Mouse (Mus musculus) v-Abl transformed pro-B cells (cell line): Measurements from ENCODE around the gene Kirrel3.

Experiments
- in situ Hi-C, 2 experiments: fragments of 400-800 bp; cut with MboI; formaldehyde crosslinking; loops; one replicate each; pipeline ENCODE4 v1.15.1; 2025; ENCODE audit not compliant: unreplicated experiment in 2 of 2

The Kirrel3 gene

GRCm38 (mm10) chr9:34920116-34920515 lies 434.4 kb downstream of the Kirrel3 start:
- in situ Hi-C loops, result no loop called here

GRCm38 (mm10) chr9:34921941-34922340 lies 436.2 kb downstream of the Kirrel3 start:
- in situ Hi-C loops, result no loop called here

GRCm38 (mm10) chr9:34922716-34923115 lies 437.0 kb downstream of the Kirrel3 start:
- in situ Hi-C loops, result no loop called here

- in situ Hi-C loops, result no loop called here
Measured at GRCm38 (mm10) chr9:34923134-34923931, 437.6 kb downstream of the Kirrel3 start.

GRCm38 (mm10) chr9:34925616-34926015 lies 439.9 kb downstream of the Kirrel3 start:
- in situ Hi-C loops, result no loop called here

DNA sequence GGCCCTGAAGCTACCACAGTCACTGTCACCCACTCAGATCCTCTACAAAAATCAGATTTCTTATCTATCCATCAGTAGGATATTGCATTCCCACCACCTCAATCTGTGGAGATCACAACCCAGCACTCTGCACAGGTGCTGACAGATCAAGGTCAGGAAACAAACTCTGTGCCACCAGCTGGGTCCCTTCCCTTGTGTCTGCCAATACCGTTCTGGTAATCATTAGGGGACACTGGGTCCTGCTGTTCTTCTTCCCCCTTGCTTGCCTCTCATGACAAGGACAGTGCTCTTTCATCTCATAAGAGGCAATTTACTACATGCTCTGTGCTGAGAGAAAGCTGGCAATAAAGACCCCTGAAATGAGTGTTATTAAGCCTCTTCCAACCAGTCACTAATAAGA lies 444.7 kb downstream of the Kirrel3 start:
- in situ Hi-C loops, result no loop called here

DNA sequence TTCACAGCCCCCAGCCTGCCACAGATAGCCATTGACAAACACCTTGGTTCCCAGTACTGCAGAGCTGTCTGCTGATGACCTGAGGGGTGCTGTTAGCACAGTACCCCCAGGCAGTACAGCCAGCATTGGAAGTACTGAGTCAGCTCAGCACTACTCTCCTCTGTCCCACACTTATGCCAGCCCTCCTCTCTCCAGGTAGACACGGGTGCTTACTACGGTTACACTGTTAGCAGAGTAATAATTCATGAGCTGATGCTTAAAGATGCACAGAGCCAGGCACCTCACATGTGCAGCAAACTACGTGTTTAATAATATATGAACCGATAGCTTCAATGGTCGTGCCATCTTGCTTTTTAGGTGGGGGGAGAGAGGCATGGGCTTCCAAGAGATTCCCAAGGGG lies 452.4 kb downstream of the Kirrel3 start:
- in situ Hi-C loops, result no loop called here

- in situ Hi-C loops, result no loop called here
Measured at GRCm38 (mm10) chr9:34939621-34940020, 453.9 kb downstream of the Kirrel3 start.

DNA sequence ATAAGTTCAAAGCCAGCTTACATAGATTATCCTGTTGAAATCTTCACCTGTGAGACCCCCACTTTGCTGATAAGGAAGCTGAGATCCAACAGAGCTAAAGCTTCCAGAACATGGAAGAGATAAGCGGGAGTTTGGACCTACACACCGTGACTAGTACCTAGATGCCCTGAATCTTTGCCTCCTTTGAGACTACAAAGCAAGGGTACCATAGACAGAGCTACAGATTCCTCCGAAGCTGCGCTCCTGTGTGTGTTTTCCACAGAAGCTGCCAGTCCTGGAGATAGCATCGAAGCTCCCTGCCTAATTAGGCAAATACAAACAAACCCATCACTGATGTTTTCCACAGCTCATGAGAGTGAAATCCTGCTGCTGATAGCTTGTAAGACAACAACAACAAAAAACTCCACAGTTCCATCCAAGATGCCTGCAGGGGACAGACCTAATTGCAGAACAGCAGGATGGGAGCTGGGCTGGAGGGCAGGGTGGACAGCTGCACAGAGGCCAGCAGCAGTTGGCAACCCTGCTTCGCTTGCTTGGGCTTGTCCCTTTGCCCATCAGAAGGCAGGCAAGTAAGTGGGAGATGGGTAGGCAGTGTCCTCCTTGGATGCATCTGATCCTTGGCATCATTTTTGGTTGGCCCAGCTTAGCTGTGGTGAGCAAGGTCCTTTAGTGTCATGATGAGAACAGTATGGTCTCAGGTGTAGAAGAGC lies 456.6 kb downstream of the Kirrel3 start:
- in situ Hi-C loops, result no loop called here

DNA sequence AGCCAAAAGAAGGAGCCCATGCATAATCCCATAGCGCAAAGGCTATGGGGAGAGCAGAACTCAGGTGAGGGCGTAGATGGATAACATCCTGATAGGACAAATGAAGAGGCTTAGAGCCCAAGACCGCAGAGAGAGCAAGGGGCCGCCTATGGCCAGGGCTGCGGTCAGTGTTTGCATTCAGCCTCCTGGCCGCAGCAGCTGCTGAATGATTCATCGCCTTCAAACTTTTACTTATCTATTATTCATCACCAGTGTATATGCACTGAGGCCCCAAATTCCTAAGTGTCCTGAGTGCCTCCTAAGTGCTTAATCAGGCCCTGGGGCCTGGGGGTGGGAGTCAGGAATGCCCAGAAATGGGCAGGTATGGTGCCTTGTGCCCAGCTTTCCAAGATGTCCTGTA lies 457.3 kb downstream of the Kirrel3 start:
- in situ Hi-C loops, result no loop called here

GRCm38 (mm10) chr9:34945301-34945700 lies 459.6 kb downstream of the Kirrel3 start:
- in situ Hi-C loops, result no loop called here

DNA sequence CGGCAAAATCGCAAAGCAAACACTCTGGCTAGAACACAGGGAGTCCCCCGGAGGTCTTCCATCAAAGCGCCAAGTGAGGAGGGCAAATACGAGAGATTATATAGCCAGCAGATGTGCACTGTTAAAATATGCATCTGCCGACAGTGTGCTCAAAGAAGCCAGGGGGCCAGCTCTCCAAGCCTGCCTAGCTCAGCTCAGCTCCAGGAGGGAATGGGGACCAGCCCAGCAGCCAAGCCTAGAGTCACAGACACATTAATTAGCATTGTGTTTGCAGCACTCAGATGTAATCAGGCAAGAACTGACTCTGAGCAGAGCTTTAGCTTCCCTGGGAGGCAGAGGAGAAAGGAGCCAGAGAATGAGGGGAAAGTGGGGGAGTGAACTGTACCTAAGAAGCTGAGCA lies 461.6 kb downstream of the Kirrel3 start:
- in situ Hi-C loops, result no loop called here

DNA sequence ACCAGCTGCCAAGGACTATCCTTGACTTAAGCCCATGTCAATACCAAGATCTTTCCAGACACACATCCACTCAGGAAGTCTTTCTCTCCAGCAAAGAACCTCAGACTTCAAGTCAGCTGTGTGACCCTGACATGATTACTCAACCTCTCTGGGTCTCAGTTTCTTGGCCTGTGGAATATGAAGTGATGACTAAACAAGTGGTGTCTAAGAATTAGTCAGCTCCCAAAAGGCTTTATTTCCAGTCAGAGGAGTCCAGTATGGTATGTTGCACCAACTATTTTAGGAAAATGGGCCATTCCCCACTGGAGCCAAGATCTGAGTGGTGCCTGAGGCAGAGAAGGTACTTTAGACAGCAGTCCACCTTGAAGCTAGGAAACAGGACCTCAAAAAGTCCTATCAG lies 462.0 kb downstream of the Kirrel3 start:
- in situ Hi-C loops, result no loop called here

- in situ Hi-C loops, result no loop called here
Measured at GRCm38 (mm10) chr9:34953420-34953819, 467.7 kb downstream of the Kirrel3 start.

GRCm38 (mm10) chr9:34954212-34954611 lies 468.5 kb downstream of the Kirrel3 start:
- in situ Hi-C loops, result no loop called here

DNA sequence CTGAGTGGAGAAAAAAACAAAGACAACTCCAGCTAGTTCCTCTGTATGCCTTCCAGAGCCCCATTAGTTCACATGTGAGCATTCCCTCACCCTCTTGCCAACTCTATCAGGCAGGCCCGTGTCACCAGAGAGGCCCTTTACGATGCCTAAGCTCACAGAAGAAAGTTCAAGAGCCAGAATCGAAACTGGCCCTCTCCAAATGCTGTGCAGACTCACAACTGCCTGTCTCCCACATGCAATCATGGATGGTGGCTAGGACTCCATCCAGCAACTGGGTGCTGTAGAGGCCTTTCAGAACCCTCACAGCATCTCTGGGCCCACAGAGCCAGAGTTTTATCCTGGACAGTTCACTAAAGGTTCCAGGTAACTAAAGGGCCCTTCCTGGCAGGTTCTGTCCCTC lies 470.8 kb downstream of the Kirrel3 start:
- in situ Hi-C loops, result no loop called here

GRCm38 (mm10) chr9:34957691-34958090 lies 472.0 kb downstream of the Kirrel3 start:
- in situ Hi-C loops, result no loop called here

GRCm38 (mm10) chr9:34958183-34958830 lies 472.6 kb downstream of the Kirrel3 start:
- in situ Hi-C loops, result no loop called here

DNA sequence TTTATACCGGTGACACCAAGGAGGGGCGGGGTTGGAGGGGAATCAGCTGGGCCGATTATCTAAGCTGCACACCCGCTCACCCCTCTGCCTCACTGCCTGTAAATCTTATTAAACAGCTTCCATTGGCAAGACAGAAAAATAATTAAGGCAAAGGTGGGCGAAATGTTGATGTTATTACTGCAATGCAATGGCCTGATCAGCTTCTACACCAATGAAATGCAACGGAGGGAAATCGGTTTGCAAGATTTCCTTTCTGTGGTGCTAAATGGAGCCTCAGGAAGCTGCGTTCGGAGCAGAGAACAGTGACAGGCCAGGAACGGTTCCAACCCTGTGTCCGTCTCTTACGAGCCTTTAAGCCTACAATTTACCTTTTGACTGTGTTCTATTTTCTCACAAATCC lies 475.0 kb downstream of the Kirrel3 start:
- in situ Hi-C loops, result no loop called here

- in situ Hi-C loops, result no loop called here
Measured at GRCm38 (mm10) chr9:34961171-34961570, 475.5 kb downstream of the Kirrel3 start.

DNA sequence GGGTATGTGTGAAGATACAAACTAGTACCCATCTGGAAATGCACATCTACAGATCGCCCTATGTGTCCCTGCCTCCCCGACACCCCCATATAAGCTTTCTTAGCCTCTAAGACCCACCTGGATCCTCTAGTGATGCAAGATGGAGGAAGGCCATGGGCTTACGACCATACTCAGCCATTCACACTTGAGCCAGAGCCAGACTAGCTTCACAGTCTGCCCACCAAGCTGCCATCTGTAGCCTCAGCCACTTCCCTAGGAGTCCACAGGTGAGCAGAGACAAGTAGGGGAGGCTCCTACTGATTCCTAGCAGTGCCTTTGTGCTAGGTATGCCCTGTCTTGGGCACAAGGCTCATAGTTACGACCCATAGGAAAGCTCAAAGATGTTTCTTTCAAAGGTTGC lies 476.6 kb downstream of the Kirrel3 start:
- in situ Hi-C loops, result no loop called here

DNA sequence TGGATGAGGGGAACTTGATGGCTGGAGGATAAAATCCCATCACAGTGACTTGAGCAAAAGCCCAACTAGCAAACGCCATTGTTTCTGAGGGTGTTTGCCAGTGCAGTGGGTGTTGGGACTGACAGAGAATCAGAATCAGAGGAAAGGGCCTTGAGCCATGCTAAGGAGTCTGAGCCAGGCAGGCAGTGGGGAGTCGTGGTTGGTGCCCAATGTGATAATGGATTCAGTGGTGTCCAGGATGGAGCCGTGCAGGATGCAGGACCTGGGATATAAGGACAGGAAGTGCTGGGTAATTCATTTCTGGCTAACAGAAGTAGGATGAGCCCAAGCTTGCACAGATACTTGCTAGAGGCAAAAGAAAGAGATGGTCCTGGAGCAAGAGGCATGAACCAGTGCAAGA lies 477.9 kb downstream of the Kirrel3 start:
- in situ Hi-C loops, result no loop called here
